Mouse (Mus musculus) mouse embryonic stem cell (cell line): ENCODE measurements around the gene Dhx58.
"Not testable (repeated sequence)": the region's sequence is repeated elsewhere in the genome, so short reads cannot be mapped to it uniquely, and the experiment has no call there.

Experiments used
- in situ Hi-C, 2 experiments: fragments of 300-500 bp; cut with MboI; formaldehyde crosslinking; loops; 1 replicate in 1 of 2; 3 replicates in 1 of 2; pipeline ENCODE4 v1.14.3; 2019 to 2020; ENCODE audit warnings: low sequenced_read_pairs in 2 of 2, low pct_unique_long_range_greater_than_20kb in 1 of 2, mixed read lengths in 1 of 2; ENCODE audit not compliant: unreplicated experiment in 1 of 2

Dhx58 gene

GRCm38 (mm10) chr11:100677810-100678209 lies 26.3 kb downstream of the Dhx58 start:
- in situ Hi-C loops, result no loop called here

- in situ Hi-C loops, result no loop called here
These were observed 30.9 kb downstream of the Dhx58 start for GRCm38 (mm10) chr11:100673169-100673568.

- in situ Hi-C loops, result no loop called here
These were observed 32.1 kb downstream of the Dhx58 start for GRCm38 (mm10) chr11:100671956-100672355.

GRCm38 (mm10) chr11:100671049-100671448 lies 33.0 kb downstream of the Dhx58 start:
- in situ Hi-C loops, result no loop called here

GRCm38 (mm10) chr11:100659806-100660205 lies 44.3 kb downstream of the Dhx58 start:
- in situ Hi-C loops, result no loop called here

GRCm38 (mm10) chr11:100656458-100656857 lies 47.6 kb downstream of the Dhx58 start:
- in situ Hi-C loops, result no loop called here

- in situ Hi-C loops, result not testable (repeated sequence)
These were observed 48.5 kb downstream of the Dhx58 start for GRCm38 (mm10) chr11:100655589-100655988.

- in situ Hi-C loops, result no loop called here
These were observed 52.3 kb downstream of the Dhx58 start for GRCm38 (mm10) chr11:100651748-100652147.

- in situ Hi-C loops, result no loop called here
These were observed 52.9 kb downstream of the Dhx58 start for GRCm38 (mm10) chr11:100651205-100651604.

GRCm38 (mm10) chr11:100648405-100648804 lies 55.7 kb downstream of the Dhx58 start:
- in situ Hi-C loops, result no loop called here

GRCm38 (mm10) chr11:100646265-100646664 lies 57.8 kb downstream of the Dhx58 start:
- in situ Hi-C loops, result no loop called here
